Mouse (Mus musculus): ENCODE measurements at regions not wholly inside any gene's neighbourhood (a gene's known extent, or its start where the extent isn't known, plus 50 kb on each side); places are given as distances from the start of the nearest gene placed in this dataset.

DNA sequence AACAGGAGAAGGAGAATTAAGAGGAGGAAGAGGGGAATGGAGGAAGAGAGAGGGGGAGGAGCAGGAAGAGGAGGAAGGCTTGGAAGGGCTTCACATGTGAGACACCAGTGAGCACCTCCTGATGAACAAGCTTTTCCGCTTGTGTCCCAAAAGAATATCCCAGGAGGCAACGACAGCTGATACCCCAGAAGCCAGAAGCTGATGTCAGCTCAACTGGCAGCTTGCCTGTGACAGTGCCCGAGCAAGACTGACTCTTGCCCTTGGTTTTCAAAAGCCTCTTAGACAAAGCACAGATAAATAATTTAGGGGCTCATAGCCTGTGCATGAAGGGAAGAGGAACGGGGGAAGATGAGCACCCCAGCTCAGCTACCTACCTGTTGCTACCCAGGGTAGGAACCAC is 127.5 kb upstream of the Gm26657 start:
- Histone ChIP-seq H3ac (ENCODE audit: control insufficient read depth, insufficient read length) (no peak overlapping the region), H3K4me3 (no peak overlapping the region), H3K36me3 (ENCODE audit: control insufficient read depth, insufficient read depth) (no peaks in the 10 kb centered on the region), H3K4me2 (ENCODE audit: low read depth) (peak overlapping the region; percentile 21), H3K27me3 (ENCODE audit: control insufficient read depth, insufficient read depth, insufficient read length) (no peaks in the 10 kb centered on the region), H3K79me2 (ENCODE audit: control insufficient read depth, insufficient read depth) (no peaks in the 10 kb centered on the region)
- TF ChIP-seq POLR2A (IDR thresholded peaks at IDR 0.05; ENCODE audit: insufficient read length, low read depth) (no peak), REST (IDR thresholded peaks at IDR 0.05; ENCODE audit: insufficient read depth, insufficient read length) (no peak), SRF (IDR thresholded peaks at IDR 0.05; ENCODE audit: control insufficient read depth, insufficient read length, low read depth) (no peak), MAX (IDR thresholded peaks at IDR 0.05; ENCODE audit: low read depth) (no peak), POLR2AphosphoS2 (IDR thresholded peaks at IDR 0.05; ENCODE audit: insufficient read length, low read depth) (no peak), MYOD1 (IDR thresholded peaks at IDR 0.05; ENCODE audit: control insufficient read depth in 1 of 3, insufficient read length in 2 of 3, low read depth in 2 of 3) (peak in 2 of 3 experiments; percentile 42 to 57), TCF12 (IDR thresholded peaks at IDR 0.05; ENCODE audit: insufficient read depth, poor library complexity, severe bottlenecking) (no peak), MYOG (IDR thresholded peaks at IDR 0.05; ENCODE audit: control insufficient read depth in 1 of 3, insufficient read depth in 1 of 3, insufficient read length in 2 of 3, low read depth in 2 of 3) (peak in 2 of 3 experiments; percentile 32 to 42), E2F4 (IDR thresholded peaks at IDR 0.05; ENCODE audit: insufficient read depth) (no peak), USF1 (IDR thresholded peaks at IDR 0.05; ENCODE audit: low read depth) (no peak), TCF3 (IDR thresholded peaks at IDR 0.05; ENCODE audit: insufficient read length, low read depth) (no peak), CEBPB (IDR thresholded peaks at IDR 0.05; ENCODE audit: insufficient read depth, poor library complexity, severe bottlenecking) (no peak)

DNA sequence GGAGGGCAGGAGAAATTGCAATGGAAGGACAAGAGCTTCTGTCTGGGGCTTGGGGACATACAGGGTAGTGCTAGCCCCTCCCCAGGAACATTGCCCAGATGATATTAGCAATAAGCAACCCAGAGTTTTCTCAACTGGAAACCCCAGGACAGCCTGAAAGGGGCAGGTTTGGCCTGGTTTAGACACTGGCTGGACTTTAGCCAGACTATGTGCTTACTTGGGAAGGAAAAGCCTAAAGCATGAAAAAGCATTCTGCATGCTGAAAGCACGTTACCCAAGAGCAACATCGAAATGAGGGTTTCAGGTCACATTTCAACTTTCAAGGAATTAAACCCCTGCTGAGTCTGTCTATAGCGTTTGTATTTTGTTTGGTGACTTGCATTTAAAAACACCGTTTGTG is 128.1 kb upstream of the Gm26657 start:
- Histone ChIP-seq H3K4me2 (ENCODE audit: low read depth) (peak overlapping the region; percentile 21), H3K27me3 (ENCODE audit: control insufficient read depth, insufficient read depth, insufficient read length) (no peaks in the 10 kb centered on the region), H3K79me2 (ENCODE audit: control insufficient read depth, insufficient read depth) (no peaks in the 10 kb centered on the region), H3K4me3 (no peak overlapping the region), H3K36me3 (ENCODE audit: control insufficient read depth, insufficient read depth) (no peaks in the 10 kb centered on the region), H3ac (ENCODE audit: control insufficient read depth, insufficient read length) (no peak overlapping the region)
- TF ChIP-seq MAX (IDR thresholded peaks at IDR 0.05; ENCODE audit: low read depth) (no peak), TCF12 (IDR thresholded peaks at IDR 0.05; ENCODE audit: insufficient read depth, poor library complexity, severe bottlenecking) (no peak), MYOG (IDR thresholded peaks at IDR 0.05; ENCODE audit: control insufficient read depth in 1 of 3, insufficient read depth in 1 of 3, insufficient read length in 2 of 3, low read depth in 2 of 3) (no peak), REST (IDR thresholded peaks at IDR 0.05; ENCODE audit: insufficient read depth, insufficient read length) (no peak), POLR2AphosphoS2 (IDR thresholded peaks at IDR 0.05; ENCODE audit: insufficient read length, low read depth) (no peak), CEBPB (IDR thresholded peaks at IDR 0.05; ENCODE audit: insufficient read depth, poor library complexity, severe bottlenecking) (no peak), E2F4 (IDR thresholded peaks at IDR 0.05; ENCODE audit: insufficient read depth) (no peak), USF1 (IDR thresholded peaks at IDR 0.05; ENCODE audit: low read depth) (no peak), SRF (IDR thresholded peaks at IDR 0.05; ENCODE audit: control insufficient read depth, insufficient read length, low read depth) (no peak), TCF3 (IDR thresholded peaks at IDR 0.05; ENCODE audit: insufficient read length, low read depth) (no peak), MYOD1 (IDR thresholded peaks at IDR 0.05; ENCODE audit: control insufficient read depth in 1 of 3, insufficient read length in 2 of 3, low read depth in 2 of 3) (no peak), POLR2A (IDR thresholded peaks at IDR 0.05; ENCODE audit: insufficient read length, low read depth) (no peak)

DNA sequence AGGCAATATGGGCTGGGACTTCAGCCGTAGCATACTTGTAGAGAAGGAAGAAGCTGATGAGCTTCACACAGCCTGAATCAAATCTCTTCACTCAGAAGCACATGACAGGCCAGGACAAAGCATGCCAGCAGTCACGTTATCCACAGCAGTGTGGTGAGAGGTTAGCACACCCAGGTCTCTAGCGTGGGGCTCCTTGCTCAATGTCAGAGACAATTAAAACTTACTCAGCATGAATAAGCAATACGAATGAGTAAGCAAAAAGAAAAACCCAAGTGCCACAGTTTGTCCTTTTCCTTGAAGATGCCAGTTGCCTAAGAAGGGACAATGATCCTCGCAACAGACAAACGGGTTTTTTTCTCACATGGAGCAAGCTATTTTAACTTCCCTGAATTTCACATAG is 129.6 kb upstream of the Gm26657 start:
- Histone ChIP-seq H3ac (ENCODE audit: control insufficient read depth, insufficient read length) (no peak overlapping the region), H3K4me3 (no peak overlapping the region), H3K36me3 (ENCODE audit: control insufficient read depth, insufficient read depth) (no peaks in the 10 kb centered on the region), H3K27me3 (ENCODE audit: control insufficient read depth, insufficient read depth, insufficient read length) (no peaks in the 10 kb centered on the region), H3K79me2 (ENCODE audit: control insufficient read depth, insufficient read depth) (no peaks in the 10 kb centered on the region), H3K4me2 (ENCODE audit: low read depth) (no peak overlapping the region)
- TF ChIP-seq POLR2A (IDR thresholded peaks at IDR 0.05; ENCODE audit: insufficient read length, low read depth) (no peak), E2F4 (IDR thresholded peaks at IDR 0.05; ENCODE audit: insufficient read depth) (no peak), TCF3 (IDR thresholded peaks at IDR 0.05; ENCODE audit: insufficient read length, low read depth) (no peak), USF1 (IDR thresholded peaks at IDR 0.05; ENCODE audit: low read depth) (no peak), TCF12 (IDR thresholded peaks at IDR 0.05; ENCODE audit: insufficient read depth, poor library complexity, severe bottlenecking) (no peak), POLR2AphosphoS2 (IDR thresholded peaks at IDR 0.05; ENCODE audit: insufficient read length, low read depth) (no peak), MAX (IDR thresholded peaks at IDR 0.05; ENCODE audit: low read depth) (no peak), REST (IDR thresholded peaks at IDR 0.05; ENCODE audit: insufficient read depth, insufficient read length) (no peak), MYOG (IDR thresholded peaks at IDR 0.05; ENCODE audit: control insufficient read depth in 1 of 3, insufficient read depth in 1 of 3, insufficient read length in 2 of 3, low read depth in 2 of 3) (no peak), SRF (IDR thresholded peaks at IDR 0.05; ENCODE audit: control insufficient read depth, insufficient read length, low read depth) (no peak), CEBPB (IDR thresholded peaks at IDR 0.05; ENCODE audit: insufficient read depth, poor library complexity, severe bottlenecking) (no peak), MYOD1 (IDR thresholded peaks at IDR 0.05; ENCODE audit: control insufficient read depth in 1 of 3, insufficient read length in 2 of 3, low read depth in 2 of 3) (no peak)

DNA sequence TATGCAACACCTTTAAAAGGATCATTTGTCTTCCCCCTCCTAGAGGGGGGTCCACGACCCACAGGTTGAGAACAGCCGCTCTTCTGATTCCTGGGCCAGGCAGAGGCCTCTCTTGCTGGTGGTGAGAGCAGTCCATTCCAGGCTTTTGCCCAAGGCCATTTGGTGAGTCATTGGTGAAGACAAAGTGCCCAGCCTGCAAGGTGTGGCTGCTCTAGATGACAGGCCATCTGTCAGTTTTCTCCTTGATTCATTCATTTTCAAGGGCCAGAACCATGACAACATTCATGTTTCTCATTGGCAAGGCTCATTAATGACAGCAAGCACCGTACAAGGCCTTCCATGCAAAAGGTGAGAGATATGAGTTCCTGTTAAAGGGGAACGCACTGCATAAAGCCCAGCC is 131.2 kb upstream of the Gm26657 start:
- no peak overlapping the region for H3K4me2 ChIP-seq (ENCODE audit: low read depth)
- no peak overlapping the region for H3ac ChIP-seq (ENCODE audit: control insufficient read depth, insufficient read length)
- H3K27me3 ChIP-seq (ENCODE audit: control insufficient read depth, insufficient read depth, insufficient read length), result no peaks in the 10 kb centered on the region
- no peaks in the 10 kb centered on the region for H3K79me2 ChIP-seq (ENCODE audit: control insufficient read depth, insufficient read depth)
- H3K4me3 ChIP-seq, result no peak overlapping the region
- TF ChIP-seq MAX (IDR thresholded peaks at IDR 0.05; ENCODE audit: low read depth) (no peak), CEBPB (IDR thresholded peaks at IDR 0.05; ENCODE audit: insufficient read depth, poor library complexity, severe bottlenecking) (no peak), POLR2A (IDR thresholded peaks at IDR 0.05; ENCODE audit: insufficient read length, low read depth) (no peak), SRF (IDR thresholded peaks at IDR 0.05; ENCODE audit: control insufficient read depth, insufficient read length, low read depth) (no peak), REST (IDR thresholded peaks at IDR 0.05; ENCODE audit: insufficient read depth, insufficient read length) (no peak), MYOD1 (IDR thresholded peaks at IDR 0.05; ENCODE audit: control insufficient read depth in 1 of 3, insufficient read length in 2 of 3, low read depth in 2 of 3) (no peak), MYOG (IDR thresholded peaks at IDR 0.05; ENCODE audit: control insufficient read depth in 1 of 3, insufficient read depth in 1 of 3, insufficient read length in 2 of 3, low read depth in 2 of 3) (no peak), POLR2AphosphoS2 (IDR thresholded peaks at IDR 0.05; ENCODE audit: insufficient read length, low read depth) (no peak), TCF12 (IDR thresholded peaks at IDR 0.05; ENCODE audit: insufficient read depth, poor library complexity, severe bottlenecking) (no peak)
- H3K36me3 ChIP-seq (ENCODE audit: control insufficient read depth, insufficient read depth), result no peaks in the 10 kb centered on the region

All from myocyte (in vitro differentiated cells).